Mouse (Mus musculus) Muller cell, postnatal 12 days (primary cell): Measurements from ENCODE around the gene Birc6.

Source experiments
- DNase-seq: peaks from one replicate; pipeline ENCODE4 v3.0.0-alpha.2; 2015; ENCODE audit errors: inconsistent ontology term

Birc6 gene

DNA sequence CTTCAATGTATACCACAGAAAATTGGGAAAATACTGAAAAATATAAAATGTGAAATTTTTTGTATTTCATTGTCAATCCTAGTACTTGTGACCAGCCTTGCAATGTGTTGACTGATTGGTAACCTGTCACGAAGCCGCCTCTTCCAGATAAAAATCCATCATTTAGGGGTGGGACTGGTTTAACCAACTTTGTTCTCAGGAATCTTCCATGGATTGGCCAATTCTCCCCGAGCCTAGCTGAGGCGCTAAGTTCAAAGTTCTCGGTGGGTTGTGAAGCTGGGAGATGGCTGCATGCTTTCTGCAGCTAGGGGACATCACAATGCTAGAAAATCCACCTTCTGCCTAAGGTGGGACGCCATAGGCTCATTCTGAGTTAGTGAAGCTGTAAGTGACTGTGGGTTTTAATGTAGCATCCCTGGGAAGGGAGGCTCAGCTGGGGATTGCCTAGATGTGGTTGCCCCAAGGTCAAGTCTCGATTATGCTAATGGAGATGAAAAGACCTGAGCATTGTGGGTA lies 179.6 kb downstream of the Birc6 start:
- DNase-seq: no peak

DNA sequence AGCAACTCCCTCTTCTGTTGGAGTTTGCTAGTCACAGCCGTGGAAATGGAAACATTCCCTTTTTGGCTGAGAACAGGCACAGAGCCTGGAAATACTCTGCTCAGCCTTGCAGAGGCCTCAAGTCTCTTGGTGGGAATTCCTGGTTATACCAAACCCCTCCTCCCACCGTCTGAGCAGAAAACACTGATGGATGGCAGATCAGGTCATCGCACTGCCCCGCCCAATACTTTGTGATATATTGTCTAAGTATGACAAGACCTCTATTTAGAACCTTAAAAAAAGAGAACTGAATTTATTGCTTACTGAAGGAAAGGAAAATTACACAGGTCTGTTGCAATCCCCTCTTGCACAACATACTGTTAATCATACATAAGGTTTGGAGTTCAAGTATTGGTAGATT lies 182.6 kb downstream of the Birc6 start:
- no peak for DNase-seq

DNA sequence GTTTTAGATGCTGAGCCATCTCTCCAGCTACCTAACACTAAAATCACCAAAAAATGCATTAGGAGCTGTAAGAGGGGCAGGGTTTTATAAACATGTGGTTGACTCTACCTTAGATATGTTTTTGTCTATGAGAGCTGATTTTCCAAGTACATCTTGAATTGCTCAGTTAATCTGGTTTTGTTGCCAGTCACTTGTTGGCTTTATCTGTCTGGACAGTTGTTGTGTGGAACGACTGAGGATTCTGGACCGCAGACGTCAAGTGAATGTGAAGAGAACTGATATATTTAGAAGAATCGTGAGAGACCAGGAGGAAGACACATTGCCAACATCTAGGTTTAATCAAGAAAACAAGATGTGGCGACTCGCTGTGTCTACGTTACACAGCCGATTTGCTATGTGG lies 183.5 kb downstream of the Birc6 start:
- no peak for DNase-seq

DNA sequence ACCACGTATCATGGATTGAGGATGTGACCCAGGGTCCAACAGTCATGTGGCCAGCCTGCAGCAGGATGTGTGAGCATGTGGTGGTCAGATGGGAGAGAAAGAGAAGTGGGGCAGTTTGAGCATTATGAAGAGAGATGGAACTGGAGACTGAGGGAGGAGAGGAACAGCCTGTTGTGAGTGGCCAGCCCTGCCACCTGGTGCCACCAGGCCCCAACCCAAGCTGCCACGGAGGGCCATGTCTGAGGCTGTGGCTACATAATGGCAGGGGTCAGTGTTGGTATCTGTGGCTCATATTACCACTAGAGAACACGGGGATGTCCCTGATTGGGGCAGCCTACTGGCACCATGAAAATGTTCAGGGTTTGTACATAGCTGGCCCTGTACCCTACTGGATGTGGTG lies 187.0 kb downstream of the Birc6 start:
- no peak for DNase-seq

DNA sequence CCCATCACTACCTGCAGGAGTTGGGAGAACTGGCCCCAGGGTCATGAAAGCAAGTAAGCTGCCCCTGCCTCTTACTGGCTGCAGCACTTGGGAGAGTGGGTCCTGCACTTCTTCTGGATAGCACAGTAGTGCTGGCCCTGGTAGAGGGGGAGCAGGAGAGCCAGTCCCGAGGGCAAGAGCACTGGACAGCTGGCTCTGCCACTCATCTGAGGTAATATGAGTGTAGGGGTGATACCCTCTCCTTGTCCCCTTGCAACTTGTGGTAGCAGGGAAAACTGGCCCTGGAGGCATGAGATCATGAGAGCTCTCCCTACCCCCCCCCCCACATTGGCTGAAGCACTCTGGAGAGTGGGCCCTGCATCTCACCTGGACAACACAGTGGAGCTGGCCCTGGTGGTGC lies 187.6 kb downstream of the Birc6 start:
- no peak for DNase-seq

DNA sequence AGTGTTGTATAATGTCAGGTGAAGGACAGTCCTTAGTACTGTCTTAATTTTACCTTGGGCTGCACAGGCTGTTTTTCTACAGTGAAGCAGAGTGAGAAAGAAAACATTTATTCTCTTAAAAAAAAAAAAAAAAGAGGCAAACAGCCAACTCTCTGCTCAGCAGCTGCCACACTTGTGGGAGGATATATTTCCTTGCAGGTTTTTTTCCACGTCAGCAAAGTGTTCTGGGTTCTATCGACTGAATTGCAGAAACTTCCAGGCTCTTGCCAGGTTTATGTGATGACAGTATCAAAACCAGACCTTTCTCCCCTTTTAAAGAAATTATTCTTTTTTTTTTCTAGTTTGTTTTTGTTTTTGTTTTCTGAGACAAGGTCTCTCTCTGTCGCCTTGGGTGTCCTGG lies 188.5 kb downstream of the Birc6 start:
- no peak for DNase-seq

DNA sequence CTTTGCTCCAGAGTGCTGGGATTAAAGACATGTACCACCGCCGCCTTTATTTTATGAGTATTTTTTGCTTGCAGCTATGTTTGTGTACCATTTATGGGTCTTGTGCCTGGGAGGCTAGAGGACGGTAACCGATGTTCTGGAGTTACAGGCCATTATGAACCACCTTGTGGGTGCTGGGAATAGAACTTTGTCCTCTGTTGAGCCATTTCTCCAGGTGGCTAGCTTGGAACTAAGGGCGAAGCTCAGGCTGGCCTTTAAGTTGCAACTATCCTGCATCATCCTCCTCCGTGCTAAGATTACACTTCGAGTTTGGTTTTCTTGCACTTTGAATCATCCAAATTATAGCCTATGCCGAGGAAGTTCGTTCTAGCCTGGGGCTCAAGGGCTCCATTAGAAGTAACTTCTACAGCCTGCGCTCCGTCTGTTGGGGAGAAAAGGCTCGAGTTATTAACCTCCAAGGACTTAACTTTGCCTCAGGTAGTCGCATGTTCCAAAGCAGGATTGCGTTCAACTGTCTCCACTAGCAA lies 189.1 kb downstream of the Birc6 start:
- no peak for DNase-seq

DNA sequence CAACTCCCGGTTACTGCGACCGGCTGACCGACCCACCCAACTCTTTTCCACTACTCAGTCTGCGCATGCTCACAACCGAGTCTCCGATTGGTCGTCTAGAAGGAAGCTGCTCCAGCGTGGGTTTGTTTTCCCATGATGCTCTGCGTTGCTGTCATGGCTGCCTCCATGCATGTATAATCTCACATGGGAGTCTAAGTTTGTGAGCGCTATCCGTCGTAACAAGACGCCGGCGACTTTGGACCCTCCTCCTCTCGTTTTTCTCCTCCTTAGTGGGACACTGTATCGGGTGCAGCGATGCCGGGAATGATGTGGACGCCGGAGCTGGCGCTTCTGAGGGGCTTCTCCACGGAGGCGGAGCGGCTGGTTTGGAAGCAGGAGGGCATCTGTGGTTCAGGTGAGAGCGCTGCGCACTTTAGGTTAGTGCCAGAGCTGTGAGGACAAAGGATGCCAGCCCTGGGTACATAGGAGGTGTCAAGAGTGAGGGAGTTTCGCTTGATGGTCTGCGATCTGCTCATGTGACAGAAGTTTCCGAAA lies 189.6 kb downstream of the Birc6 start, which contains the start of gene Ttc27:
Ttc27 (plus strand) TSS at position 115 of the 534 bp plus-strand sequence.
- DNase-seq: peak; percentile 87

DNA sequence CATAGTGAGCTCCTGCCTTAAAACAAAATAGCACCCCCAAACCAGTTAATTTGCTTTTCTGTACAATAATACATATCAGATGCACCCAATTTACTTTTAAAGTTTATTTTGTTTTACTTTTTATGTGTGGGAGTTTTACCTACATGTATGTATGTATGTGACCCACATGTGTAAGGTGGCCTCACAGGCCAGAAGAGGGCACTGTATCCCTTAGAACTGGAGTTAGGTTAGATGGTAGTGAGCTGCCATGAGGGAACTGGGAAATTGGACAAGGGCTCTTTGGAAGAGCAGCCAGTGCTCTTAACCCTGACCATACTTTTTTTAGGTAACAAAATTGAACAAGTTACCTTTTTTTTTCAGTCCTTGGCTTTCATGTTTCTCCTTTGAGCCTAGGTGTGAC lies 204.8 kb downstream of the Birc6 start:
- no peak for DNase-seq

DNA sequence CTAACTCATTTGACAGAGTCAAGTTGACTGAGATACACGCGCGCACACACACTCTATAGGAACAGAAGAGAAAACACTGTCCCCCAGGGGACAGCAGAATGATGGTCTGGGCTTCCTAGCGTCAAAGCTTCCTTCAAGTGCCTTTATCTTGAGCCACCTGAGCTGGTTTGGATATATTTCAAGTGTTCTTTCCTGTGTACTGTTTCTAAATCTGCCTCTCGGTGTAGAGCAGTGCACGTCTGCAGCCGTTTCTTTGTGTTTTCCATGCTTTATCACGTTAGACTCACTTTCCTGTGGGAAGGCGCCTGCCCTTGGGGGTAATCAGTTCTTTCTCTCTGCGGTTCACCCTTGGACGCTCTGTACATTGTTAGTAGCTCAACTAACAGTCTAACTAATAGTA lies 207.3 kb downstream of the Birc6 start:
- DNase-seq: no peak

DNA sequence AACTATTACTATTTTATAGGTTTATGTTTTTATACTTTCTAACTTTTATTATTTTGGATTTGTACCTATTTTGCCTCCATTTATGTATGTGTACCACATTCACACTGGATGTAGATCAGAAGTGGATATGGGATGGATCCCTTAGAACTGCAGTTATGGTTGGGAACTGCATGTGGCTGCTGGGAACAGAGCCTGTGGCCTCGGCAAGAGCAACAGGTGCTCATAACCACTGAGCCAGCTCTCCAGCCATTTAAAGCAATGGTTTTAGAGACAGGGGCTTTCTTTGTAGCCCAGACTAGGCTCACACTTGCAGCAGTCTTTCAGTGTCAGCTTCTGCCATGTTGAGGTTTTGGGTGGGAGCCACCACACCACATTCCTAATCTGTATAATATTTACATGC lies 221.6 kb downstream of the Birc6 start:
- DNase-seq: no peak

DNA sequence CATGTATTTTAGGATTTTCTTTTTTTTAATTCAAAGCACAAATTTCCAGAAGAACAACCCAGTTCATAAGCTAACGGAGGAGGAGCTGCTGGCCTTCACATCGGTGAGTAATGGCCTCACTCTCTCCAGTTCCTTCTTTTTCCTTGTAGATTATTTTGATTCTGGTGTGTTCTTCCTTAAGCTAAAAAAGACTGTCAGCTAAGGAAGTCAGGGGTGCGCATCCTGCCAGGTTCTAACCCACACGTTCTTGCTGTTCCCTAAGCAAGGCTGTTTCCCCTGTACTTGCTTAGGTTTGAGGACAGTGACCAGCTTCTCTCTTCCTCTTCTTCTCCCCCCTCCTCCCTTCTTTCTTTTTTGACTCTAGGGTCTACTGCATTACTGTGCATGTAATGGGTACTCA lies 222.9 kb downstream of the Birc6 start:
- no peak for DNase-seq
